Comparison of ENCODE assay signal across 21 mouse cellular contexts in the genomic region with DNA sequence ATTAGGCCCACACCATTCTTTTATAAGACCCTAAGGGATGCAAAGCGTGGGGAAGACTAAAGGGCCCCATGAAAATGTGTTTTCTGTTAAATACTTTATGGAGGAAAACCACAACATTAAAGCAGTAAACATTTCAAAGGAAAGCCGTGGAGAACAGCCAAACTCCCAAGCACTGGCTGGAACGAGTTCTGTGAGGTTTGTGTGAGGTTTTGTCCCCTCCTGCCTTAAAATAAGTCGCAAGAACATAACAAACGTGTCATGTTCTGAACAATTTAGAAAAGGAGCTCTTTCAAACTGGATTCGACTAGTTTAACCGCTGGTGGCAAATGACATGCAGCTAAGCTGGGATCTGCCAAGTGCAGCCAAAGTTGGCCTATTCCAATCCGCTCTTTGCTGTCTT.
DNase-seq lines count a peak whose midpoint lies in the region; ATAC-seq lines count a peak whose summit lies in the region.
"Had no signal": no experiment of that assay in that cellular context is flagged by ENCODE, and none has a peak within 500 bp of the region (broad histone marks: within the 10 kb centered on the region; RNA-seq: fewer than 3 reads in every experiment).

No protein-coding gene starts in this region.

- WGBS in kidney, embryonic 14.5 days: 49% methylated on average over 8 of the region's 8 CpGs
- WGBS in embryonic facial prominence, embryonic 12.5 days: 43% methylated on average over 8 of the region's 8 CpGs
- 26% methylated on average over 8 of the region's 8 CpGs for WGBS in limb, embryonic 11.5 days

- H3K9ac ChIP-seq in kidney, embryonic 14.5 days (ENCODE audit: low read depth, low read length): no peak overlapping the region
- no peak overlapping the region for H3K9ac ChIP-seq in embryonic facial prominence, embryonic 12.5 days
- H3K9ac ChIP-seq in limb, embryonic 11.5 days (ENCODE audit: low read length): no peak overlapping the region
- H3K9ac ChIP-seq: heart, embryonic 15.5 days; hindbrain, embryonic 12.5 days had no signal

- H3K4me3 ChIP-seq in kidney, embryonic 14.5 days (ENCODE audit: low read length): no peak overlapping the region
- no peak overlapping the region for H3K4me3 ChIP-seq in embryonic facial prominence, embryonic 12.5 days
- no peak overlapping the region for H3K4me3 ChIP-seq in limb, embryonic 11.5 days (ENCODE audit: low read depth, low read length)
- H3K4me3 ChIP-seq: forebrain, embryonic 10.5 days; heart, embryonic 15.5 days; hindbrain, embryonic 12.5 days; megakaryocyte, embryonic 14.5 days had no signal

- H3K9me3 ChIP-seq in kidney, embryonic 14.5 days (ENCODE audit: control insufficient read depth, low read length): peaks cover 6% of the 10 kb centered on the region; the same call in 1 of the 2 replicates
- H3K9me3 ChIP-seq in embryonic facial prominence, embryonic 12.5 days: no peaks in the 10 kb centered on the region
- no peaks in the 10 kb centered on the region for H3K9me3 ChIP-seq in limb, embryonic 11.5 days (ENCODE audit: control insufficient read depth, low read length)
- H3K9me3 ChIP-seq: forebrain, embryonic 10.5 days; heart, embryonic 15.5 days; megakaryocyte, embryonic 14.5 days had no signal

- no peaks in the 10 kb centered on the region for H3K36me3 ChIP-seq in kidney, embryonic 14.5 days (ENCODE audit: control insufficient read depth, insufficient read depth, low read length)
- no peaks in the 10 kb centered on the region for H3K36me3 ChIP-seq in embryonic facial prominence, embryonic 12.5 days
- H3K36me3 ChIP-seq in limb, embryonic 11.5 days (ENCODE audit: control insufficient read depth, insufficient read depth, low read length): no peaks in the 10 kb centered on the region
- H3K36me3 ChIP-seq: forebrain, embryonic 10.5 days; G1E; heart, embryonic 15.5 days; hindbrain, embryonic 12.5 days had no signal

- H3K4me2 ChIP-seq in kidney, embryonic 14.5 days (replicated peaks; ENCODE audit: low read depth, low read length): no peak overlapping the region
- H3K4me2 ChIP-seq in embryonic facial prominence, embryonic 12.5 days (replicated peaks): no peak overlapping the region
- no peak overlapping the region for H3K4me2 ChIP-seq in limb, embryonic 11.5 days (ENCODE audit: low read depth, severe bottlenecking)
- H3K4me2 ChIP-seq: heart, embryonic 15.5 days; hindbrain, embryonic 12.5 days; liver, embryonic 11.5 days had no signal

- peak; percentile 3 for DNase-seq in kidney, adult 11 months
- peak; percentile 14 for DNase-seq in kidney, adult 9 months
- DNase-seq in limb, embryonic 11.5 days (ENCODE audit: low spot score): peak; percentile 48
- DNase-seq in yolk sac, embryonic 10.5 days (ENCODE audit: low spot score): no peak
- no peak for DNase-seq in cerebellum, postnatal 25 days
- DNase-seq in layer of hippocampus, postnatal 10 days (ENCODE audit: low spot score in 2 of 2): no peak
- DNase-seq: adrenal gland, postnatal 25 days; cerebellum, adult 9-10 months; heart, adult 11 months; layer of hippocampus, postnatal 36 days; retina, postnatal 1 day; thymus, postnatal 14 days had no signal

- H3K27ac ChIP-seq in kidney, embryonic 14.5 days (ENCODE audit: low read depth, low read length): no peak overlapping the region
- H3K27ac ChIP-seq in embryonic facial prominence, embryonic 12.5 days: 0 out of 2 replicates have a peak overlapping the region, but pooled peaks have one; percentile 17
- peak overlapping the region; percentile 15; the same call in 1 of the 2 replicates for H3K27ac ChIP-seq in limb, embryonic 11.5 days (replicated peaks; ENCODE audit: low read depth, low read length)
- H3K27ac ChIP-seq: forebrain, embryonic 10.5 days; heart, embryonic 15.5 days; hindbrain, embryonic 12.5 days had no signal

- H3K27me3 ChIP-seq in kidney, embryonic 14.5 days (ENCODE audit: control insufficient read depth, insufficient read depth, low read length): no peaks in the 10 kb centered on the region
- no peaks in the 10 kb centered on the region for H3K27me3 ChIP-seq in embryonic facial prominence, embryonic 12.5 days
- H3K27me3 ChIP-seq in limb, embryonic 11.5 days (ENCODE audit: control insufficient read depth, insufficient read depth, low read length): no peaks in the 10 kb centered on the region
- H3K27me3 ChIP-seq: heart, embryonic 15.5 days; hindbrain, embryonic 12.5 days; megakaryocyte, embryonic 14.5 days had no signal

- no peak for ATAC-seq in kidney, embryonic 14.5 days (ENCODE audit: low FRiP score, low TSS enrichment)
- no peak for ATAC-seq in embryonic facial prominence, embryonic 12.5 days (ENCODE audit: insufficient number of reproducible peaks, insufficient read depth, low FRiP score, low TSS enrichment)
- ATAC-seq in limb, embryonic 11.5 days (ENCODE audit: insufficient number of reproducible peaks, low FRiP score, low TSS enrichment, low read depth): no peak
- ATAC-seq: intestine, postnatal 0 days had no signal

- H3K4me1 ChIP-seq in kidney, embryonic 14.5 days (ENCODE audit: control insufficient read depth, insufficient read depth, low read length): no peaks in the 10 kb centered on the region
- H3K4me1 ChIP-seq in embryonic facial prominence, embryonic 12.5 days: no peaks in the 10 kb centered on the region
- H3K4me1 ChIP-seq in limb, embryonic 11.5 days (ENCODE audit: control insufficient read depth, insufficient read depth, low read length): peaks cover 5% of the 10 kb centered on the region
- H3K4me1 ChIP-seq: forebrain, embryonic 10.5 days; heart, embryonic 15.5 days; hindbrain, embryonic 12.5 days; megakaryocyte, embryonic 14.5 days had no signal

Comparison
In these comparisons a context has a peak if more than half of its experiments do, and no peak if none do; other contexts are left out.
1. DNase-seq: peak in kidney, adult 11 months (single experiment), kidney, adult 9 months (single experiment) and limb, embryonic 11.5 days (single experiment); none in yolk sac, embryonic 10.5 days (single experiment), cerebellum, postnatal 25 days (0 of 2) and layer of hippocampus, postnatal 10 days (0 of 2).